Mouse (Mus musculus) myocyte (in vitro differentiated cells): Measurements from ENCODE around the gene C1qtnf2.

Experiments used
- E2F4 ChIP-seq: IDR thresholded peaks from one replicate; pipeline ENCODE4 v1.6.1; 2011; ENCODE audit warnings: mild to moderate bottlenecking, control low read depth, moderate library complexity; ENCODE audit not compliant: insufficient read depth
- MAX ChIP-seq: IDR thresholded peaks from one replicate; pipeline ENCODE4 v1.6.1; 2011; ENCODE audit warnings: low read depth, mild to moderate bottlenecking, control low read depth
- MYOG ChIP-seq, 3 experiments: IDR thresholded peaks; one replicate each; pipeline ENCODE4 v1.6.1; 2011; ENCODE audit warnings: control low read depth in 2 of 3, low read depth in 2 of 3, mild to moderate bottlenecking in 2 of 3; ENCODE audit not compliant: insufficient read length in 2 of 3, control insufficient read depth in 1 of 3, insufficient read depth in 1 of 3
- POLR2A ChIP-seq: IDR thresholded peaks from one replicate; pipeline ENCODE4 v1.6.1; 2011; ENCODE audit warnings: low read depth, mild to moderate bottlenecking, control low read depth, moderate library complexity; ENCODE audit not compliant: insufficient read length
- POLR2AphosphoS2 ChIP-seq: IDR thresholded peaks from one replicate; pipeline ENCODE4 v1.6.1; 2011; ENCODE audit warnings: low read depth, control low read depth; ENCODE audit not compliant: insufficient read length
- SRF ChIP-seq: IDR thresholded peaks from one replicate; pipeline ENCODE4 v1.6.1; 2011; ENCODE audit warnings: low read depth; ENCODE audit not compliant: control insufficient read depth, insufficient read length
- TCF12 ChIP-seq: IDR thresholded peaks from one replicate; pipeline ENCODE4 v1.6.1; 2011; ENCODE audit warnings: mild to moderate bottlenecking, control low read depth; ENCODE audit not compliant: poor library complexity, insufficient read depth, severe bottlenecking
- USF1 ChIP-seq: IDR thresholded peaks from one replicate; pipeline ENCODE4 v1.6.1; 2011; ENCODE audit warnings: low read depth, mild to moderate bottlenecking, control low read depth, moderate library complexity

DNA sequence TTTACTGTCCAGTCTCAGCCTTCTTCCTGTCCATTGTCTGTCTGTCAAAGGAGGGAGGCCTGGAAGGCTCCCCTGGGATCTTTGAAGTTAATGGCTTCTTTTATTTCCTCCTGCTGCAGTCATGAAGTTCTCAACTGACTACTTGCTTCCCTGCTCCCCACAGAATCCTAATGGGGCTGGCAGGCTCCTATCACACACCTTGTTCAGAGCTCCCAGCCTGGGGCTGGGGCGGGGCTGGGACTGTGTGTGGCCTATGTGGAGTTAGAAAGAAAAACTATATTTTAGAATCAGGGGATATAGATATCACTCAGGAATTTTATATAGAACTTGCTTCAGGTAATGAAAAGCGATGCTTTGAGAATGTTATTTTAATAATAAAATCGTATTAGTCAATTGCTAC, 46.4 kb downstream of the C1qtnf2 start:
- TF ChIP-seq POLR2A, result no peak
- TF ChIP-seq MYOG (IDR thresholded peaks at IDR 0.05; ENCODE audit: control insufficient read depth in 1 of 3, insufficient read depth in 1 of 3, insufficient read length in 2 of 3, low read depth in 2 of 3), result no peak
- TF ChIP-seq POLR2AphosphoS2, result no peak
- no peak for TF ChIP-seq USF1
- no peak for TF ChIP-seq MAX
- TF ChIP-seq TCF12, result no peak
- no peak for TF ChIP-seq E2F4
- TF ChIP-seq SRF, result no peak
